ENCODE assay signal across 13 mouse cellular contexts in genomic region chr7:133850735-133851134, GRCm38 (mm10).
DNase-seq lines count a peak whose midpoint lies in the region; ATAC-seq and TF ChIP-seq lines count a peak whose summit lies in the region.
"Had no signal": no experiment of that assay in that cellular context is flagged by ENCODE, and none has a peak within 500 bp of the region (broad histone marks: within the 10 kb centered on the region; RNA-seq: fewer than 3 reads in every experiment).

No protein-coding gene starts in this region.

- H3K4me3 ChIP-seq in embryonic facial prominence, embryonic 11.5 days (ENCODE audit: low read depth, low read length): no peak overlapping the region
- H3K4me3 ChIP-seq in embryonic facial prominence, embryonic 10.5 days: no peak overlapping the region
- no peak overlapping the region for H3K4me3 ChIP-seq in liver, adult 2 months (ENCODE audit: insufficient read depth, low read depth, low read length)
- no peak overlapping the region for H3K4me3 ChIP-seq in liver, embryonic 11.5 days (ENCODE audit: low read depth, low read length)
- H3K4me3 ChIP-seq in ES-E14 (ENCODE audit: insufficient read depth in 1 of 2, low read depth in 1 of 2, low read length in 2 of 2, poor library complexity in 1 of 2, severe bottlenecking in 1 of 2): no peak overlapping the region
- H3K4me3 ChIP-seq: midbrain, embryonic 10.5 days had no signal

- no peaks in the 10 kb centered on the region for H3K27me3 ChIP-seq in embryonic facial prominence, embryonic 11.5 days (ENCODE audit: control insufficient read depth, insufficient read depth, low read length)
- H3K27me3 ChIP-seq in embryonic facial prominence, embryonic 10.5 days (replicated peaks; ENCODE audit: low read depth, poor library complexity, severe bottlenecking): no peaks in the 10 kb centered on the region
- H3K27me3 ChIP-seq in liver, adult 2 months (ENCODE audit: control insufficient read depth, insufficient read depth, low read length): no peaks in the 10 kb centered on the region
- no peaks in the 10 kb centered on the region for H3K27me3 ChIP-seq in liver, embryonic 11.5 days (replicated peaks; ENCODE audit: control insufficient read depth, insufficient read depth, low read length)

- H3K9me3 ChIP-seq in embryonic facial prominence, embryonic 11.5 days (replicated peaks; ENCODE audit: control insufficient read depth, low read length): no peaks in the 10 kb centered on the region
- H3K9me3 ChIP-seq in embryonic facial prominence, embryonic 10.5 days: no peaks in the 10 kb centered on the region
- H3K9me3 ChIP-seq in liver, embryonic 11.5 days (ENCODE audit: control insufficient read depth, low read length): no peaks in the 10 kb centered on the region
- H3K9me3 ChIP-seq in ES-E14 (ENCODE audit: control insufficient read depth, insufficient read depth, low read depth, low read length): no peaks in the 10 kb centered on the region
- H3K9me3 ChIP-seq: midbrain, embryonic 10.5 days had no signal

- H3K4me1 ChIP-seq in embryonic facial prominence, embryonic 11.5 days (ENCODE audit: control insufficient read depth, insufficient read depth, low read length): no peaks in the 10 kb centered on the region
- H3K4me1 ChIP-seq in embryonic facial prominence, embryonic 10.5 days: peaks cover 4% of the 10 kb centered on the region
- no peaks in the 10 kb centered on the region for H3K4me1 ChIP-seq in liver, adult 2 months (ENCODE audit: control insufficient read depth, insufficient read depth, low read length)
- H3K4me1 ChIP-seq in liver, embryonic 11.5 days (replicated peaks; ENCODE audit: control insufficient read depth, insufficient read depth, low read length): no peaks in the 10 kb centered on the region
- peaks cover 1 to 8% of the 10 kb centered on the region in 2 experiments; a peak in 1 of 4 replicates for H3K4me1 ChIP-seq in ES-E14 (ENCODE audit: control insufficient read depth in 2 of 2, insufficient read depth in 2 of 2, low read length in 2 of 2, poor library complexity in 1 of 2)
- H3K4me1 ChIP-seq: midbrain, embryonic 10.5 days had no signal

- in situ Hi-C loops in ES-E14 (cut with MboI; ENCODE audit: low sequenced_read_pairs in 2 of 2, unreplicated experiment in 2 of 2): loop anchor here in 1 of 2 experiments (10.0 to 25.0 kb wide), 3 partner anchors 374 to 687 kb away; no protein-coding TSS in a partner anchor

- H3K79me2 ChIP-seq in liver, adult 2 months (ENCODE audit: control insufficient read depth, insufficient read depth, low read length): no peaks in the 10 kb centered on the region

- H3K36me3 ChIP-seq in embryonic facial prominence, embryonic 11.5 days (replicated peaks; ENCODE audit: control insufficient read depth, insufficient read depth, low read depth, low read length): no peaks in the 10 kb centered on the region
- no peaks in the 10 kb centered on the region for H3K36me3 ChIP-seq in embryonic facial prominence, embryonic 10.5 days (replicated peaks)
- H3K36me3 ChIP-seq in liver, adult 2 months (ENCODE audit: control insufficient read depth, insufficient read depth, low read length): no peaks in the 10 kb centered on the region
- H3K36me3 ChIP-seq in liver, embryonic 11.5 days (ENCODE audit: control insufficient read depth, insufficient read depth, low read length): no peaks in the 10 kb centered on the region
- H3K36me3 ChIP-seq in ES-E14 (ENCODE audit: control insufficient read depth, insufficient read depth, low read length, poor library complexity, severe bottlenecking): no peaks in the 10 kb centered on the region
- H3K36me3 ChIP-seq: midbrain, embryonic 10.5 days had no signal

- H3K27ac ChIP-seq in embryonic facial prominence, embryonic 11.5 days (replicated peaks; ENCODE audit: low read depth, low read length): no peak overlapping the region
- no peak overlapping the region for H3K27ac ChIP-seq in embryonic facial prominence, embryonic 10.5 days (replicated peaks)
- no peak overlapping the region for H3K27ac ChIP-seq in liver, adult 2 months (replicated peaks; ENCODE audit: insufficient read depth, low read depth, low read length)
- H3K27ac ChIP-seq in liver, embryonic 11.5 days (ENCODE audit: low read depth, low read length): no peak overlapping the region
- no peak overlapping the region for H3K27ac ChIP-seq in ES-E14 (ENCODE audit: insufficient read depth, low read depth, low read length, poor library complexity, severe bottlenecking)
- H3K27ac ChIP-seq: midbrain, embryonic 10.5 days had no signal

- TF ChIP-seq POLR2A in liver, adult 2 months (IDR thresholded peaks at IDR 0.05; ENCODE audit: extremely low read depth, insufficient read depth, low read length): no peak

- H3K9ac ChIP-seq in embryonic facial prominence, embryonic 11.5 days (replicated peaks; ENCODE audit: low read length): no peak overlapping the region
- H3K9ac ChIP-seq in liver, adult 2 months (ENCODE audit: low read depth, low read length): no peak overlapping the region
- no peak overlapping the region for H3K9ac ChIP-seq in liver, embryonic 11.5 days (ENCODE audit: low read depth, low read length)
- H3K9ac ChIP-seq in ES-E14 (ENCODE audit: insufficient read depth, low read depth, low read length, poor library complexity, severe bottlenecking): no peak overlapping the region

- peak; percentile 23 for DNase-seq in embryonic facial prominence, embryonic 11.5 days (ENCODE audit: low spot score)
- DNase-seq in embryonic facial prominence, embryonic 10.5 days (ENCODE audit: low spot score): no peak
- peak; percentile 5 for DNase-seq in liver, adult 2 months (ENCODE audit: extremely low read depth, low read depth, low spot score)
- no peak for DNase-seq in liver, embryonic 11.5 days (ENCODE audit: low spot score)
- DNase-seq in ES-E14 (ENCODE audit: low read depth, low spot score): peak; percentile 13
- DNase-seq in urinary bladder, postnatal 14 days (ENCODE audit: low spot score): no peak
- no peak for DNase-seq in right cerebral cortex, adult 18-20 months
- DNase-seq: adrenal gland, postnatal 14 days; heart, adult 11 months; kidney, adult 11 months; spleen, adult 18-20 months had no signal

- TF ChIP-seq CTCF in liver, adult 2 months (IDR thresholded peaks at IDR 0.05; ENCODE audit: low read depth, low read length): no peak

- no peak overlapping the region for H3K4me2 ChIP-seq in embryonic facial prominence, embryonic 11.5 days (ENCODE audit: low read depth, low read length)
- no peak overlapping the region for H3K4me2 ChIP-seq in liver, embryonic 11.5 days

- ATAC-seq in embryonic facial prominence, embryonic 11.5 days (replicated peaks; ENCODE audit: insufficient number of reproducible peaks, low FRiP score, low TSS enrichment, low read depth): no peak
- ATAC-seq in liver, embryonic 11.5 days (replicated peaks; ENCODE audit: low FRiP score): no peak
- ATAC-seq in granulocyte monocyte progenitor cell, adult 5-6 weeks (replicated peaks; ENCODE audit: poor library complexity, severe bottlenecking): peak; percentile 40; the same call in 1 of the 2 replicates

TF ChIP-seq in ES-E14, 5 proteins besides CTCF, POLR2A, EP300 and RAD21:
- TF ChIP-seq ZNF384 (IDR thresholded peaks at IDR 0.05; ENCODE audit: low read depth, low read length) (no peak), CHD2 (IDR thresholded peaks at IDR 0.05; ENCODE audit: low read depth, low read length) (no peak), ZC3H11A (IDR thresholded peaks at IDR 0.05; ENCODE audit: borderline replicate concordance, low read depth, low read length) (no peak; the same call in 1 of the 2 replicates), MAFK (IDR thresholded peaks at IDR 0.05; ENCODE audit: insufficient read depth, low read depth, low read length) (no peak), HCFC1 (IDR thresholded peaks at IDR 0.05; ENCODE audit: borderline replicate concordance, insufficient read depth, low read length) (no peak)

Comparison
In these comparisons a context has a peak if more than half of its experiments do, and no peak if none do; other contexts are left out.
1. DNase-seq: peak in embryonic facial prominence, embryonic 11.5 days (single experiment), liver, adult 2 months (single experiment) and ES-E14 (single experiment); none in embryonic facial prominence, embryonic 10.5 days (single experiment), liver, embryonic 11.5 days (single experiment), urinary bladder, postnatal 14 days (single experiment) and right cerebral cortex, adult 18-20 months (single experiment).